ENCODE assay signal across 25 mouse cellular contexts in genomic region chr12:106138466-106138865, GRCm38 (mm10).
A peak's percentile ranks its signal among the peaks of the same experiment; 100 is the strongest.
DNase-seq lines count a peak whose midpoint lies in the region; ATAC-seq and TF ChIP-seq lines count a peak whose summit lies in the region.
"Had no signal": no experiment of that assay in that cellular context is flagged by ENCODE, and none has a peak within 500 bp of the region (broad histone marks: within the 10 kb centered on the region; RNA-seq: fewer than 3 reads in every experiment).

No protein-coding gene starts in this region.

- H3K4me1 ChIP-seq in neural tube, embryonic 11.5 days (ENCODE audit: control insufficient read depth, insufficient read depth, low read length), result no peaks in the 10 kb centered on the region
- H3K4me1 ChIP-seq in ES-E14 (ENCODE audit: control insufficient read depth in 2 of 2, insufficient read depth in 2 of 2, low read length in 2 of 2, poor library complexity in 1 of 2), result peaks cover 3 to 22% of the 10 kb centered on the region in 2 experiments; a peak in 3 of 4 replicates
- H3K4me1 ChIP-seq in midbrain, embryonic 16.5 days (ENCODE audit: control insufficient read depth, insufficient read depth, low read length), result no peaks in the 10 kb centered on the region
- no peaks in the 10 kb centered on the region for H3K4me1 ChIP-seq in lung, adult 2 months (ENCODE audit: control insufficient read depth, insufficient read depth, low read length)
- no peaks in the 10 kb centered on the region for H3K4me1 ChIP-seq in intestine, embryonic 15.5 days (replicated peaks)

- H3K9ac ChIP-seq in neural tube, embryonic 11.5 days (ENCODE audit: low read length), result no peak overlapping the region
- no peak overlapping the region for H3K9ac ChIP-seq in ES-E14 (ENCODE audit: insufficient read depth, low read depth, low read length, poor library complexity, severe bottlenecking)
- H3K9ac ChIP-seq in midbrain, embryonic 16.5 days (ENCODE audit: low read depth, low read length), result no peak overlapping the region
- no peak overlapping the region for H3K9ac ChIP-seq in intestine, embryonic 15.5 days
- H3K9ac ChIP-seq: forebrain, embryonic 13.5 days; hindbrain, embryonic 14.5 days had no signal

- no peak overlapping the region for H3K4me2 ChIP-seq in neural tube, embryonic 11.5 days (ENCODE audit: low read depth)
- no peak overlapping the region for H3K4me2 ChIP-seq in midbrain, embryonic 16.5 days (ENCODE audit: low read length)
- H3K4me2 ChIP-seq in intestine, embryonic 15.5 days (replicated peaks), result no peak overlapping the region
- H3K4me2 ChIP-seq: forebrain, embryonic 13.5 days; heart, embryonic 11.5 days; hindbrain, embryonic 14.5 days had no signal

- no peaks in the 10 kb centered on the region for H3K9me3 ChIP-seq in neural tube, embryonic 11.5 days (ENCODE audit: control insufficient read depth, low read length)
- no peaks in the 10 kb centered on the region for H3K9me3 ChIP-seq in ES-E14 (ENCODE audit: control insufficient read depth, insufficient read depth, low read depth, low read length)
- no peaks in the 10 kb centered on the region for H3K9me3 ChIP-seq in midbrain, embryonic 16.5 days (replicated peaks; ENCODE audit: control insufficient read depth, low read length, poor library complexity, severe bottlenecking)
- no peaks in the 10 kb centered on the region for H3K9me3 ChIP-seq in intestine, embryonic 15.5 days
- H3K9me3 ChIP-seq: forebrain, embryonic 10.5 days; forebrain, embryonic 13.5 days had no signal

- no peak for ATAC-seq in neural tube, embryonic 11.5 days (ENCODE audit: insufficient read depth, low FRiP score, low TSS enrichment)
- ATAC-seq in midbrain, embryonic 16.5 days, result no peak
- ATAC-seq in intestine, embryonic 15.5 days, result no peak
- ATAC-seq: CD4-positive, CD25-positive, alpha-beta regulatory T cell, adult 4 months; forebrain, embryonic 13.5 days; forebrain, embryonic 16.5 days; intestine, embryonic 16.5 days had no signal

- H3K27ac ChIP-seq in neural tube, embryonic 11.5 days (ENCODE audit: low read depth, low read length), result no peak overlapping the region
- H3K27ac ChIP-seq in ES-E14 (ENCODE audit: insufficient read depth, low read depth, low read length, poor library complexity, severe bottlenecking), result no peak overlapping the region
- no peak overlapping the region for H3K27ac ChIP-seq in midbrain, embryonic 16.5 days (ENCODE audit: low read length)
- no peak overlapping the region for H3K27ac ChIP-seq in intestine, embryonic 15.5 days
- H3K27ac ChIP-seq: forebrain, embryonic 10.5 days; forebrain, embryonic 13.5 days; gastrocnemius, adult 2 months had no signal

- DNase-seq in neural tube, embryonic 11.5 days (ENCODE audit: low spot score), result peak; percentile 9
- no peak for DNase-seq in neural tube, embryonic 10.5 days (ENCODE audit: extremely low spot score, low spot score)
- peak; percentile 61 for DNase-seq in ES-E14 (ENCODE audit: low read depth, low spot score)
- DNase-seq in brain, embryonic 14.5 days (ENCODE audit: low read depth), result peak; percentile 32
- no peak for DNase-seq in lung, adult 2 months
- DNase-seq: adrenal gland, postnatal 10 days; adrenal gland, postnatal 36 days; cerebellum, adult 11 months; cerebellum, adult 2 months; cerebellum, adult 9-11 months; cerebellum, postnatal 36 days; embryo, embryonic 11 days; gastrocnemius, adult 2 months; gastrocnemius, postnatal 14 days; heart, adult 11 months; kidney, adult 18-20 months had no signal

- no peaks in the 10 kb centered on the region for H3K36me3 ChIP-seq in neural tube, embryonic 11.5 days (ENCODE audit: control insufficient read depth, insufficient read depth, low read length)
- no peaks in the 10 kb centered on the region for H3K36me3 ChIP-seq in ES-E14 (ENCODE audit: control insufficient read depth, insufficient read depth, low read length, poor library complexity, severe bottlenecking)
- H3K36me3 ChIP-seq in midbrain, embryonic 16.5 days (ENCODE audit: control insufficient read depth, insufficient read depth, low read length), result no peaks in the 10 kb centered on the region
- H3K36me3 ChIP-seq in intestine, embryonic 15.5 days, result no peaks in the 10 kb centered on the region
- H3K36me3 ChIP-seq: forebrain, embryonic 10.5 days had no signal

- 90% methylated on average over 15 of the region's 15 CpGs for WGBS in neural tube, embryonic 11.5 days
- 87% methylated on average over 15 of the region's 15 CpGs for WGBS in midbrain, embryonic 16.5 days
- 86% methylated on average over 15 of the region's 15 CpGs for WGBS in lung, adult 2 months
- WGBS in intestine, embryonic 15.5 days, result 88% methylated on average over 15 of the region's 15 CpGs

- in situ Hi-C loops in ES-E14 (cut with MboI; ENCODE audit: low sequenced_read_pairs in 2 of 2, unreplicated experiment in 2 of 2), result no loop called here

- TF ChIP-seq CTCF in brain, embryonic 14.5 days (IDR thresholded peaks at IDR 0.05; ENCODE audit: borderline replicate concordance, extremely low read depth, insufficient read depth, insufficient read length), result no peak
- no peak for TF ChIP-seq CTCF in lung, adult 2 months (IDR thresholded peaks at IDR 0.05; ENCODE audit: insufficient read depth, low read length)

- no peak for TF ChIP-seq POLR2A in brain, embryonic 14.5 days (IDR thresholded peaks at IDR 0.05; ENCODE audit: borderline replicate concordance, extremely low read depth, insufficient read depth, insufficient read length, poor library complexity, severe bottlenecking)
- no peak for TF ChIP-seq POLR2A in lung, adult 2 months (IDR thresholded peaks at IDR 0.05; ENCODE audit: borderline replicate concordance, extremely low read depth, low read depth, low read length)

- no peak overlapping the region for H3K4me3 ChIP-seq in neural tube, embryonic 11.5 days (ENCODE audit: low read depth, low read length)
- H3K4me3 ChIP-seq in ES-E14 (ENCODE audit: insufficient read depth in 1 of 2, low read depth in 1 of 2, low read length in 2 of 2, poor library complexity in 1 of 2, severe bottlenecking in 1 of 2), result no peak overlapping the region
- no peak overlapping the region for H3K4me3 ChIP-seq in midbrain, embryonic 16.5 days (ENCODE audit: low read depth, low read length)
- H3K4me3 ChIP-seq in lung, adult 2 months (replicated peaks; ENCODE audit: extremely low read depth, low read depth, low read length), result no peak overlapping the region
- H3K4me3 ChIP-seq in intestine, embryonic 15.5 days (replicated peaks), result no peak overlapping the region
- H3K4me3 ChIP-seq: forebrain, embryonic 10.5 days; forebrain, embryonic 13.5 days; gastrocnemius, adult 2 months had no signal

- H3K27me3 ChIP-seq in neural tube, embryonic 11.5 days (ENCODE audit: control insufficient read depth, insufficient read depth, low read length), result no peaks in the 10 kb centered on the region
- no peaks in the 10 kb centered on the region for H3K27me3 ChIP-seq in midbrain, embryonic 16.5 days (ENCODE audit: control insufficient read depth, insufficient read depth, low read depth, low read length)
- H3K27me3 ChIP-seq in intestine, embryonic 15.5 days (replicated peaks), result no peaks in the 10 kb centered on the region
- H3K27me3 ChIP-seq: forebrain, embryonic 13.5 days had no signal

TF ChIP-seq in ES-E14, 5 proteins besides CTCF, POLR2A, EP300 and RAD21:
- TF ChIP-seq ZC3H11A (IDR thresholded peaks at IDR 0.05; ENCODE audit: borderline replicate concordance, low read depth, low read length) (no peak), ZNF384 (IDR thresholded peaks at IDR 0.05; ENCODE audit: low read depth, low read length) (no peak), MAFK (IDR thresholded peaks at IDR 0.05; ENCODE audit: insufficient read depth, low read depth, low read length) (no peak), CHD2 (IDR thresholded peaks at IDR 0.05; ENCODE audit: low read depth, low read length) (no peak), HCFC1 (IDR thresholded peaks at IDR 0.05; ENCODE audit: borderline replicate concordance, insufficient read depth, low read length) (no peak)

Comparison
In these comparisons a context has a peak if more than half of its experiments do, and no peak if none do; other contexts are left out.
1. DNase-seq: peak in neural tube, embryonic 11.5 days (single experiment), ES-E14 (single experiment) and brain, embryonic 14.5 days (single experiment); none in neural tube, embryonic 10.5 days (single experiment) and lung, adult 2 months (single experiment).